Comparison of ENCODE assay signal across 8 mouse cellular contexts in the genomic region with DNA sequence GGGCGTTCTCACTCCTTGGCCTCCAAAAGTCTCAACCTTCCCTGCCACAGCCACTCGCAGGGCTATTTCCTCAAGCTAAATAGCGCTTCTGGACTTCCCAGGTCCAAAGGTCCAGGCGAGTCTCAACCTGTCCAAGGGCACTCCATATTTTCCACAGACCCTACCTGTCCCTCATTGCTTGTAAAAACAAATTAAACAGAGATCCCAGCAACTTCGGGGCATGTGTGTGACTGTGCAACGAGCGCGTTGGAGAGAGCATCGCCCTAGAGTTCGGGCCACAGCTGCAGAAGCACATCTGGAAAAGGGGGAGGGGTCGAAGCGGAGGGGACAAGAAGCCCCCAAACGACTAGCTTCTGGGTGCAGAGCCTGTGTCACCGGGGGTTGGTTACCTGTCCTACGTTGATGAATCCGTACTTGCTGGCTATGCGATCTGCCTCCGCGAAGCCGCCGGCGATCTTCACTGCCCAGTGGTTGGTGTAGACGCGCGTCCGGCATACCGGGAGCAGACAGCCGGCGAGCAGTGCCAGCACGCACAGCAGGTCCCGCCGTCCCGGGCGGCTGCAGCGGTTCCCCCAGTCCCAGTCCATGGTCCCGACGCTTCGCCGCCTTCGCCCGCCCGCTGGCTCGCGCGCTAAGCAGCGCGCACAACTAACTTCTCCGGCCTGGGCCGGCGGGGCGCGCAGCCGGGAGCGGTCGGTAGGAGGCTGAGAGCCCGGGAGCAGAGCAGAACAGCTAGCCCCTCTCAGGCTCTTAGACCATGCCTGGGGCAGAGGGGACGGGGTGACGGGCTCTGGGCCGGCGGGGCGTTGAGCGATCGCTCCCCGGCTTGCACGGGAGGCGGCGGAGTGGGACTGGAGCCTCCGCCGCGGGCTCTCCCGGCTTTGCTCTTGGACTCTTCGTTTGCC. TPM values are rescaled to one million over a fixed set of nuclear protein-coding genes. Genes with fewer than 3 reads are reported as not detected.
A peak's percentile ranks its signal among the peaks of the same experiment; 100 is the strongest.
DNase-seq lines count a peak whose midpoint lies in the region; ATAC-seq lines count a peak whose summit lies in the region.

No protein-coding gene starts in this region.

- H3K4me1 ChIP-seq in intestine, embryonic 15.5 days (replicated peaks), result no peaks in the 10 kb centered on the region
- peaks cover 16% of the 10 kb centered on the region; the same call in 1 of the 2 replicates for H3K4me1 ChIP-seq in limb, embryonic 15.5 days

- peak overlapping the region; percentile 88 for H3K27ac ChIP-seq in intestine, embryonic 15.5 days
- peak overlapping the region; percentile 92 for H3K27ac ChIP-seq in limb, embryonic 15.5 days

- H3K4me2 ChIP-seq in intestine, embryonic 15.5 days (replicated peaks), result peak overlapping the region; percentile 88
- H3K4me2 ChIP-seq in limb, embryonic 15.5 days, result peak overlapping the region; percentile 90

- DNase-seq in layer of hippocampus, adult 11-12 months (ENCODE audit: low spot score), result peak; percentile 17
- DNase-seq in layer of hippocampus, adult 9-10 months (ENCODE audit: low spot score), result no peak
- peak; percentile 40 for DNase-seq in embryo, embryonic 11.5 days (ENCODE audit: low read depth, low spot score)
- DNase-seq in neural tube, embryonic 10.5 days (ENCODE audit: extremely low spot score, low spot score), result peak; percentile 87
- peak; percentile 21 to 30 for DNase-seq in urinary bladder, postnatal 36 days (ENCODE audit: low spot score in 2 of 2)

- H3K27me3 ChIP-seq in intestine, embryonic 15.5 days (replicated peaks), result no peaks in the 10 kb centered on the region
- H3K27me3 ChIP-seq in limb, embryonic 15.5 days, result 0 out of 2 replicates have a peak, but pooled peaks cover 6% of the 10 kb centered on the region

- peak overlapping the region; percentile 72 for H3K4me3 ChIP-seq in intestine, embryonic 15.5 days (replicated peaks)
- H3K4me3 ChIP-seq in limb, embryonic 15.5 days, result peak overlapping the region; percentile 72

- peak; percentile 46 for ATAC-seq in granulocyte monocyte progenitor cell, adult 5-6 weeks (replicated peaks; ENCODE audit: poor library complexity, severe bottlenecking)
- peak; percentile 80 for ATAC-seq in intestine, embryonic 15.5 days
- ATAC-seq in limb, embryonic 15.5 days (ENCODE audit: insufficient number of reproducible peaks, low FRiP score, low TSS enrichment, low read depth), result peak; percentile 67

- H3K9ac ChIP-seq in intestine, embryonic 15.5 days, result peak overlapping the region; percentile 82
- peak overlapping the region; percentile 78 for H3K9ac ChIP-seq in limb, embryonic 15.5 days

- H3K9me3 ChIP-seq in intestine, embryonic 15.5 days, result no peaks in the 10 kb centered on the region
- H3K9me3 ChIP-seq in limb, embryonic 15.5 days, result no peaks in the 10 kb centered on the region

- no peaks in the 10 kb centered on the region for H3K36me3 ChIP-seq in intestine, embryonic 15.5 days
- H3K36me3 ChIP-seq in limb, embryonic 15.5 days, result no peaks in the 10 kb centered on the region

- under 1% methylated on average over 72 of the region's 72 CpGs for WGBS in intestine, embryonic 15.5 days
- under 1% methylated on average over 72 of the region's 72 CpGs for WGBS in limb, embryonic 15.5 days

RNA-seq across cellular contexts. Expression of a gene that starts 0.6 kb away (rescaled TPM):
- not detected in 2 replicates for total RNA-seq in granulocyte monocyte progenitor cell, adult 5-6 weeks (2014; fragmentation: Nextera tagmentation)
- not detected in 2 replicates for total RNA-seq in granulocyte monocyte progenitor cell, adult 5-6 weeks (2017)
- polyA plus RNA-seq in intestine, embryonic 15.5 days (2015; fragmentation: Nextera tagmentation; extraction: Ambion mirVana), result 29.8 and 35.4 TPM in 2 replicates
- 19.9 and 20.4 TPM in 2 replicates for polyA plus RNA-seq in limb, embryonic 15.5 days (2015; fragmentation: Nextera tagmentation; extraction: Ambion mirVana)
